Comparison of ENCODE assay signal across 8 mouse cellular contexts in the genomic region with DNA sequence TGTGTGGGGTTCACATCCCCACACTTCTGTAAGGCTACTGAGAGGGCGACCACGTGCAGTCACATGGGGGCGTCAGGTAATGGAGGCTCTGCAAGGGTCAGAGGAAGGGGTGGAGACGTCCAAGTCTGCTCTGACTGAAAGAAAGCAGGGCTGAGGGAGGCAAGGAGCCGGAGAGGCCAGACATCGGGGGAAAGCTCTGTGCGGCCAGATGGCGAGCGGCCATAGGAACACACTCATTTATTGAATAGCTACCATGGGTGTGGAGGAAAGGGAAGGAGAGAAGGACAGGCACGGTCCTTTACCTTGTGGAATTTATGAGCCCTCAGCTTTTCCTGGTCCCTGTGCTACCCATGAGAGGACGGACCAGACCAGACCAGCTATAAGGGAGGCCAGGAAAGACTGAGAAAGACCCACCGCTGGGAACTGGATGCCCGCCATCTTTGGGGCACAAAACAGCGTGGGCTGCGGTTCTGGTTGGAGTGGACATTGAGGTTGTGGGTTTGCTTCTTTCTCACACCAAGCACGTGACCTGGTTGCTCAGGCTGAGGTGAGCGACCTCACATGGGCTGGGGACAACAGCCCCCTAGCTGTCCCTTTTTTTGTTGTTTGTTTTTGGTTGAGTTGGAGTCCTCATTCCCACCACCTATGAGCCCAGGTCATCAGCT. TPM values are rescaled to one million over a fixed set of nuclear protein-coding genes. Genes with fewer than 3 reads are reported as not detected.
A peak's percentile ranks its signal among the peaks of the same experiment; 100 is the strongest.
DNase-seq lines count a peak whose midpoint lies in the region; ATAC-seq and TF ChIP-seq lines count a peak whose summit lies in the region.

No protein-coding gene starts in this region.

- H3K4me3 ChIP-seq in heart, embryonic 13.5 days: no peak overlapping the region
- H3K4me3 ChIP-seq in limb, embryonic 10.5 days: no peak overlapping the region
- H3K4me3 ChIP-seq in stomach, postnatal 0 days (ENCODE audit: low read depth, low read length): no peak overlapping the region

- no peak for TF ChIP-seq EP300 in stomach, postnatal 0 days (optimal IDR thresholded peaks at IDR 0.05)

- peak overlapping the region; percentile 98 for H3K27ac ChIP-seq in heart, embryonic 13.5 days (replicated peaks)
- H3K27ac ChIP-seq in limb, embryonic 10.5 days: peak overlapping the region; percentile 86
- H3K27ac ChIP-seq in stomach, postnatal 0 days (replicated peaks): peak overlapping the region; percentile 92

- no peaks in the 10 kb centered on the region for H3K36me3 ChIP-seq in heart, embryonic 13.5 days
- H3K36me3 ChIP-seq in limb, embryonic 10.5 days: no peaks in the 10 kb centered on the region
- H3K36me3 ChIP-seq in stomach, postnatal 0 days (ENCODE audit: control insufficient read depth, insufficient read depth, low read length): no peaks in the 10 kb centered on the region

- DNase-seq in heart, adult 9 months (ENCODE audit: low spot score in 2 of 2): no peak
- peak; percentile 54 for DNase-seq in thymus, postnatal 25 days
- DNase-seq in thymus, postnatal 0 days (ENCODE audit: low spot score): no peak
- no peak for DNase-seq in limb, embryonic 10.5 days (ENCODE audit: low spot score)
- DNase-seq in stomach, postnatal 0 days (ENCODE audit: low spot score): peak; percentile 35
- DNase-seq in lung, postnatal 14 days: no peak

- H3K27me3 ChIP-seq in heart, embryonic 13.5 days (replicated peaks): no peaks in the 10 kb centered on the region
- H3K27me3 ChIP-seq in limb, embryonic 10.5 days (ENCODE audit: low read depth, poor library complexity, severe bottlenecking): no peaks in the 10 kb centered on the region
- no peaks in the 10 kb centered on the region for H3K27me3 ChIP-seq in stomach, postnatal 0 days (ENCODE audit: control insufficient read depth, insufficient read depth, low read length)

- peak overlapping the region; percentile 71 for H3K9ac ChIP-seq in heart, embryonic 13.5 days
- H3K9ac ChIP-seq in stomach, postnatal 0 days (ENCODE audit: low read length): no peak overlapping the region

- peak overlapping the region; percentile 39 for H3K4me2 ChIP-seq in heart, embryonic 13.5 days
- H3K4me2 ChIP-seq in stomach, postnatal 0 days (replicated peaks; ENCODE audit: low read depth): peak overlapping the region; percentile 23

- WGBS in heart, embryonic 13.5 days: 84% methylated on average over 17 of the region's 17 CpGs
- 86% methylated on average over 17 of the region's 17 CpGs for WGBS in limb, embryonic 10.5 days
- WGBS in stomach, postnatal 0 days: 54% methylated on average over 17 of the region's 17 CpGs

- peaks cover 65% of the 10 kb centered on the region for H3K4me1 ChIP-seq in heart, embryonic 13.5 days
- peaks cover 37% of the 10 kb centered on the region for H3K4me1 ChIP-seq in limb, embryonic 10.5 days
- H3K4me1 ChIP-seq in stomach, postnatal 0 days (replicated peaks; ENCODE audit: control insufficient read depth, insufficient read depth): peaks cover 20% of the 10 kb centered on the region

- 0 out of 2 replicates have a peak, but pooled peaks have one; percentile 8 for ATAC-seq in heart, embryonic 13.5 days (ENCODE audit: extremely low read depth, insufficient number of reproducible peaks, low FRiP score, low TSS enrichment)
- peak; percentile 45 for ATAC-seq in stomach, postnatal 0 days (ENCODE audit: low FRiP score, low TSS enrichment)
- no peak for ATAC-seq in erythroblast, adult 5-6 weeks (replicated peaks; ENCODE audit: low FRiP score, poor library complexity, severe bottlenecking)

- no peak; the same call in 1 of the 2 replicates for TF ChIP-seq CTCF in stomach, postnatal 0 days (IDR thresholded peaks at IDR 0.05; ENCODE audit: low read depth)

- no peaks in the 10 kb centered on the region for H3K9me3 ChIP-seq in heart, embryonic 13.5 days
- H3K9me3 ChIP-seq in limb, embryonic 10.5 days (replicated peaks): no peaks in the 10 kb centered on the region
- no peaks in the 10 kb centered on the region for H3K9me3 ChIP-seq in stomach, postnatal 0 days (ENCODE audit: control insufficient read depth, low read length)

RNA-seq across cellular contexts. Expression of gene Ccnd3, which starts 22.1 kb away (rescaled TPM):
- 451 and 478 TPM in 2 replicates for polyA plus RNA-seq in heart, embryonic 13.5 days (2015; fragmentation: Nextera tagmentation; extraction: Ambion mirVana)
- 1,113 and 1,146 TPM in 2 replicates for polyA plus RNA-seq in thymus, postnatal 0 days (2015; fragmentation: Nextera tagmentation; extraction: Ambion mirVana)
- polyA plus RNA-seq in limb, embryonic 10.5 days (2016; fragmentation: Nextera tagmentation; extraction: Ambion mirVana): 405 and 413 TPM in 2 replicates
- 219 and 242 TPM in 2 replicates for polyA plus RNA-seq in stomach, postnatal 0 days (2015; fragmentation: Nextera tagmentation; extraction: Ambion mirVana)
- total RNA-seq in erythroblast, adult 5-6 weeks (2015; ENCODE audit: low replicate concordance): 85.3 and 115 TPM in 2 replicates
- 64.3 and 65.9 TPM in 2 replicates for total RNA-seq in erythroblast, adult 5-6 weeks (2017; ENCODE audit: low replicate concordance)

RNA-seq across cellular contexts. Expression of gene Taf8, which starts 24.9 kb away (rescaled TPM):
- polyA plus RNA-seq in heart, embryonic 13.5 days (2015; fragmentation: Nextera tagmentation; extraction: Ambion mirVana): 18.4 and 19.4 TPM in 2 replicates
- 28.0 and 30.8 TPM in 2 replicates for polyA plus RNA-seq in thymus, postnatal 0 days (2015; fragmentation: Nextera tagmentation; extraction: Ambion mirVana)
- 32.1 and 36.8 TPM in 2 replicates for polyA plus RNA-seq in limb, embryonic 10.5 days (2016; fragmentation: Nextera tagmentation; extraction: Ambion mirVana)
- polyA plus RNA-seq in stomach, postnatal 0 days (2015; fragmentation: Nextera tagmentation; extraction: Ambion mirVana): 11.0 and 11.1 TPM in 2 replicates
- total RNA-seq in erythroblast, adult 5-6 weeks (2015; ENCODE audit: low replicate concordance): 34.5 and 36.5 TPM in 2 replicates
- 47.1 and 67.9 TPM in 2 replicates for total RNA-seq in erythroblast, adult 5-6 weeks (2017; ENCODE audit: low replicate concordance)

Comparison
In these comparisons a context has a peak if more than half of its experiments do, and no peak if none do; other contexts are left out.
1. DNase-seq: peak in thymus, postnatal 25 days (single experiment) and stomach, postnatal 0 days (single experiment); none in heart, adult 9 months (0 of 2), thymus, postnatal 0 days (single experiment), limb, embryonic 10.5 days (single experiment) and lung, postnatal 14 days (single experiment).
2. Peak in every context shown above with its lines, with median percentiles within 50 percentile points of each other: H3K27ac ChIP-seq.